Mouse (Mus musculus) midbrain, embryonic 10.5 days (tissue): ENCODE data around the gene Tmem182. TPM values are rescaled to one million over a fixed set of nuclear protein-coding genes. Genes with fewer than 3 reads are reported as not detected.

Experiments
- DNase-seq: peaks from one replicate; pipeline ENCODE4 v3.0.0-alpha.2; 2017; ENCODE audit warnings: low spot score
- H3K27ac ChIP-seq: fragments of 300-500 bp; sonication (generic); replicated peaks from 2 replicates; pipeline ENCODE4 v1.5.1; 2016; ENCODE audit warnings: mild to moderate bottlenecking
- H3K27me3 ChIP-seq: fragments of 300-500 bp; sonication (generic); 2 replicates; pipeline ENCODE4 v1.6.1; 2016; ENCODE audit warnings: low read depth, mild to moderate bottlenecking; ENCODE audit not compliant: poor library complexity, severe bottlenecking
- H3K36me3 ChIP-seq: fragments of 300-500 bp; sonication (generic); 2 replicates; pipeline ENCODE4 v1.6.1; 2016; ENCODE audit warnings: mild to moderate bottlenecking, moderate library complexity
- H3K4me1 ChIP-seq: fragments of 300-500 bp; sonication (generic); 2 replicates; pipeline ENCODE4 v1.6.1; 2016
- H3K4me3 ChIP-seq: fragments of 300-500 bp; sonication (generic); 2 replicates; pipeline ENCODE4 v1.5.1; 2016; ENCODE audit warnings: mild to moderate bottlenecking, moderate library complexity
- H3K9me3 ChIP-seq: fragments of 300-500 bp; sonication (generic); replicated peaks from 2 replicates; pipeline ENCODE4 v1.6.1; 2016; ENCODE audit warnings: mild to moderate bottlenecking
- whole genome bisulfite sequencing: fragments of 180-500 bp; shearing (Covaris S2); methylation state at CpG from one replicate; pipeline ENCODE4 v1.1.7; 2016; 5-methylcytosine and 5-hydroxymethylcytosine counted together
- polyA plus RNA-seq: library from polyadenylated mRNA; unstranded; fragments of >200 nt; fragmentation: Nextera tagmentation; extraction: Ambion mirVana; gene quantifications from 2 replicates; pipeline ENCODE4 v1.2.1, GENCODE M21; 2016

The Tmem182 gene
- polyA plus RNA-seq, 1 experiment from 2014 or later, result not detected

- H3K27ac ChIP-seq, result no peak overlapping the region
- no peak overlapping the region for H3K4me3 ChIP-seq
- no peaks in the 10 kb centered on the region for H3K27me3 ChIP-seq
- no peaks in the 10 kb centered on the region for H3K4me1 ChIP-seq
- H3K36me3 ChIP-seq, result no peaks in the 10 kb centered on the region
- 79% methylated on average over 2 of the region's 2 CpGs for WGBS
- DNase-seq, result no peak
- H3K9me3 ChIP-seq, result no peaks in the 10 kb centered on the region
These were observed 42.0 kb downstream of the Tmem182 start for GRCm38 (mm10) chr1:40847196-40847938.

DNA sequence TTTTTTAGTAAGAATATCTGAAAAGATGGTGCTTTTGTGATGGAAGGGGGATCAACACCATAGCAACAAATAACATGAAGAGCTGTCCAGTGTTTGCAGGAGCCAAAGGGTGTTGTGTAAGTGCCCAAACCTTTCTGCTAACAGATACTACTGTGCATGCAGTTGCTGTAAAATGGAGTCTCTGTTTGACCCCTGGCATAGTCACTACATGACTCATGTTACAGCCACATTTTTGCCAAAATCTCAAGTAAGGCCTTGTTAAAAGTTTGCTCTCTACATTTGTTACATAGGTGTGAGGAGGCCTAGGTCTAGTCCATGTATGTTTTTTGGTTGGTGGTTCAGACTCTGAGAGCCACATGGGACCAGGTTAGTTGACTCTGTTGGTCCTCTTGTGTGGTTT lies 45.9 kb downstream of the Tmem182 start:
- H3K27ac ChIP-seq, result no peak overlapping the region
- H3K9me3 ChIP-seq, result no peaks in the 10 kb centered on the region
- no peak overlapping the region for H3K4me3 ChIP-seq
- H3K36me3 ChIP-seq, result no peaks in the 10 kb centered on the region
- no peak for DNase-seq
- no peaks in the 10 kb centered on the region for H3K27me3 ChIP-seq
- H3K4me1 ChIP-seq, result no peaks in the 10 kb centered on the region

DNA sequence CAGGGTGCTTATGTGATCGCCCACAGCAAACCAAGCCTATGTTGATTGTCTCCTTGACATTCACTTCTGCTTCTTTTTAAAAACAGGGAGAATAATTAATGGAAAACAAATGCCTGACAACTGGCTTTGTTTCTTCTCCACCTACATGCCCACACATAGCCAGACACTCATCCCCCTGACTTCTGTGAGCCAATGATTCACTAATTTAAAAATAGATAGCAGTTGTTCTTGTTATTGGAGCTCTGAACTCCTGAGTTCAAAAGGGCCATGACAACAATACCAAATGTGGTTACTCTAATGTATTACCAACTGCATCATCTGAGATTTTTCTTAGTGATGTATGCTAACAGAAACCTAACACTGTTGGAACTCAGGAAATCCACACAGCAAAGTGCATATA lies 49.9 kb downstream of the Tmem182 start:
- no peak for DNase-seq
- H3K4me1 ChIP-seq, result no peaks in the 10 kb centered on the region
- no peaks in the 10 kb centered on the region for H3K36me3 ChIP-seq
- 82% methylated on average over 1 of the region's 1 CpGs for WGBS
- no peaks in the 10 kb centered on the region for H3K9me3 ChIP-seq
- no peak overlapping the region for H3K27ac ChIP-seq
- no peak overlapping the region for H3K4me3 ChIP-seq
- H3K27me3 ChIP-seq, result no peaks in the 10 kb centered on the region

DNA sequence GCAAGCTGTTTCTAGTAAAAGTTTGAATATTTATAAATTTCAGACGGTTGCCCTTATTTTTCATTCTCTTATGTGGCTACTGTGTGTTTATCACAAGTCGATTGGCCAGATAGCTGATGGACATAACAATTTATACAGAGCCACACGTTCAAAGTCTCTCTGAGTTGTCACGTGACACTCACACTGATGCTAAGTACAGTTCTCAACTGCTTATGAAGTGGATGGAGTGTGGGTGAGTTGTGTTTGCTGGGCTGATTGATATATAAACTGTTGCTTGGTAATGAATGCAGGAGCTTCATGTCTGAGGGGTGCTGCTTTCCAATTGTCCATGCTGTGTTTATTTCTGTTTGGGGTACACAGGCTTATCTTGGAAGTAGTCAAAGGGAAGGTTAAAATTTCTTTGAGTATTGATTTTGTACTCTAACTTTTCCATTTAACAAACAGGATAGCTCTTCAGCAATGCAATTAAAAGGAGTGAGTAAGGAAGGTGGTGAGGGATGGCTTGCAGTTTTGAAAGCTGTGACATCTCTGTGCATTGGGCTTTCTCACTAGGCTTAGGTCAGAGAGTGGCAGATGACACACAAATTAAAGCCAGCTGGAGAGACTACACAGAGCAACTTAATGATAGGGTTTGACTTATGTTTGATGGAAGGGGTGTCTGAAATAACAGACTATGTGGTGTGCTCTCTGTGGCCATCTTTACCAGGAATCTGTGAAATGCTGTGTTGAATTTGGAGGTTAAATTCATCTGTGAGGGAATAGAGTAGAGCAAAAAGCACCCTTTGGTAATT lies 51.6 kb downstream of the Tmem182 start:
- Histone ChIP-seq H3K4me3 (no peak overlapping the region), H3K27me3 (no peaks in the 10 kb centered on the region), H3K36me3 (no peaks in the 10 kb centered on the region), H3K4me1 (no peaks in the 10 kb centered on the region), H3K27ac (no peak overlapping the region), H3K9me3 (no peaks in the 10 kb centered on the region)
- no peak for DNase-seq
- 85% methylated on average over 4 of the region's 4 CpGs for WGBS

- Histone ChIP-seq H3K27ac (no peak overlapping the region), H3K36me3 (no peaks in the 10 kb centered on the region), H3K27me3 (no peaks in the 10 kb centered on the region), H3K4me3 (no peak overlapping the region), H3K9me3 (no peaks in the 10 kb centered on the region), H3K4me1 (no peaks in the 10 kb centered on the region)
- WGBS, result 78% methylated on average over 6 of the region's 6 CpGs
- no peak for DNase-seq
These were observed 59.6 kb downstream of the Tmem182 start for GRCm38 (mm10) chr1:40865043-40865442.

- 0 out of 2 replicates have a peak, but pooled peaks cover 3% of the 10 kb centered on the region for H3K4me1 ChIP-seq
- H3K9me3 ChIP-seq, result no peaks in the 10 kb centered on the region
- no peak overlapping the region for H3K4me3 ChIP-seq
- no peaks in the 10 kb centered on the region for H3K36me3 ChIP-seq
- WGBS, result 85% methylated on average over 3 of the region's 3 CpGs
- H3K27me3 ChIP-seq, result no peaks in the 10 kb centered on the region
- no peak overlapping the region for H3K27ac ChIP-seq
- DNase-seq, result no peak
These were observed 61.7 kb downstream of the Tmem182 start for GRCm38 (mm10) chr1:40867106-40867505.

GRCm38 (mm10) chr1:40867651-40868050 lies 62.2 kb downstream of the Tmem182 start:
- 90% methylated on average over 2 of the region's 2 CpGs for WGBS
- H3K36me3 ChIP-seq, result no peaks in the 10 kb centered on the region
- H3K27me3 ChIP-seq, result no peaks in the 10 kb centered on the region
- DNase-seq, result no peak
- no peak overlapping the region for H3K27ac ChIP-seq
- H3K4me3 ChIP-seq, result no peak overlapping the region
- H3K9me3 ChIP-seq, result no peaks in the 10 kb centered on the region
- 0 out of 2 replicates have a peak, but pooled peaks cover 3% of the 10 kb centered on the region for H3K4me1 ChIP-seq

- WGBS, result 86% methylated on average over 10 of the region's 10 CpGs
- Histone ChIP-seq H3K36me3 (no peaks in the 10 kb centered on the region), H3K27me3 (no peaks in the 10 kb centered on the region), H3K9me3 (no peaks in the 10 kb centered on the region), H3K27ac (no peak overlapping the region), H3K4me1 (peaks cover 9% of the 10 kb centered on the region; the same call in 1 of the 2 replicates), H3K4me3 (no peak overlapping the region)
- DNase-seq, result no peak
These were observed 68.5 kb downstream of the Tmem182 start for GRCm38 (mm10) chr1:40873760-40874455.

DNA sequence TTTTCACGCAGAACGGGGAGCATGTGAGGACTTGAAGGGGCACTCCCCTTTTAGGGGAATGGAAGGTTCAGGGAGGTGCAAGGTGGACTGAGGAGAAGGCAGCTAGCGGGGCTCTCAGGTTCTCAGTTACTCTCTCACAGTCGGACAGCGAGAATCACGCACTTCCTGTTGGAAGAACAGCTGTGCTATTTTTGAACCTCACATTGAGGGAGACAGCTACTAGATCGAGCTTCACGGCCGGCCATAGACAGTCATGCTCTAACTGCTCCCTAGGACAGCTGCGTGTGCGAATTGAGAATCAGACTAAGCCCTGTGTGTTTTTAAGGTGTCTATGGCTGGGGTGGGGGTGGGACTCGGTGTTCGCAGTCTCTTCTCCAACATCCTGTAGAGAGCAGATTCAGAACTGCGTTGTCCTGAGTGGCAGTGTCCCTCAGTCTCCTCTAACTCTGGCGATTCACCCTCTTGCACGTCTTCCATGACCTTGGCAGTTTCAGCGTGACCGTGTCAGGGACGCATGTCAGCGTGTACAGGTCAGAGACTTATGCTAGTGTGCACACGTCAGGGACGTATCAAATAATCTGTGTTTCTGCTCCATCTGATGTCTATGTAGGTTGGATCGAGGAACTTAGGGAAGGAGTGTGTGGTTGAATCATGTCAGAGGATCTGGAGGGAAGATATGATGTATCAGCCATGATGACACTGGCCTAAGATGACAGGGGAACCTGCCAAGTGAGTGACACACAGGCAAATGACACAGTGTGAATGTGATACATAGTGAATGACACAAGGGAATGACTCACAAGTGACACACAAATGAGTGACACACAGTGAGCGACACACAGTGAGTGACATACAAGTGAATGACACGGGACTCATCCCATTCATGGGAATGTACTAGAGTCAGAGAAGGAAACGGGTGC lies 69.3 kb downstream of the Tmem182 start:
- no peaks in the 10 kb centered on the region for H3K36me3 ChIP-seq
- no peak for DNase-seq
- no peaks in the 10 kb centered on the region for H3K9me3 ChIP-seq
- H3K27me3 ChIP-seq, result no peaks in the 10 kb centered on the region
- H3K4me3 ChIP-seq, result no peak overlapping the region
- WGBS, result 90% methylated on average over 26 of the region's 26 CpGs
- H3K4me1 ChIP-seq, result peaks cover 15% of the 10 kb centered on the region
- no peak overlapping the region for H3K27ac ChIP-seq

- WGBS, result 20% methylated on average over 9 of the region's 9 CpGs
- no peaks in the 10 kb centered on the region for H3K36me3 ChIP-seq
These were observed 73.7 kb downstream of the Tmem182 start for GRCm38 (mm10) chr1:40879051-40879450.

DNA sequence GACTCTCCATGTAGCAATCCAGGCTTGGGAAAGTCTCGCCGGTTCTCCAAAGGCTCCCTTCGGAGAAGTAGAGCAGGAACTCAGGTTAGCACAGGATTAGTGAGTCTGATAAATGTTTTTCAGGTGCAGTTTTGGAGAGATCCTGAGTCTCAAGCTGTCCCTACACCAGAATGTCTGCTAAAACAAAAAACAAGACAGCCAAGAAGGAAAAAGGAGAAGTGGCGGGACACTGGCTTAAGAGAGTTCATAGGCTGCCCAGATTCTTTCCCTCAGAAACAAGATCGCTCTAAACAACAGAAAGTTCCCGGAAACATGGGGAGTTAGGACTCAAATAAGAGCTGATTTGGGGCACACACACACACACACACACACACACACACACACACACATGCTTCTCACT lies 74.1 kb downstream of the Tmem182 start:
- Histone ChIP-seq H3K4me3 (no peak overlapping the region), H3K36me3 (no peaks in the 10 kb centered on the region), H3K4me1 (peaks cover 24% of the 10 kb centered on the region), H3K27me3 (no peaks in the 10 kb centered on the region), H3K27ac (peak overlapping the region; percentile 33), H3K9me3 (no peaks in the 10 kb centered on the region)
- WGBS, result 78% methylated on average over 6 of the region's 6 CpGs
- no peak for DNase-seq

More at GRCm38 (mm10) chr1:40879051-40879450, 73.7 kb downstream of the Tmem182 start:
- H3K27ac ChIP-seq, result 0 out of 2 replicates have a peak overlapping the region, but pooled peaks have one; percentile 33
- no peaks in the 10 kb centered on the region for H3K9me3 ChIP-seq
- H3K4me1 ChIP-seq, result peaks cover 24% of the 10 kb centered on the region
- H3K4me3 ChIP-seq, result no peak overlapping the region
- peak; percentile 71 for DNase-seq
- H3K27me3 ChIP-seq, result no peaks in the 10 kb centered on the region

GRCm38 (mm10) chr1:40880527-40880926 lies 75.1 kb downstream of the Tmem182 start:
- no peak overlapping the region for H3K4me3 ChIP-seq
- no peak for DNase-seq
- H3K27ac ChIP-seq, result peak overlapping the region; percentile 61

More at GRCm38 (mm10) chr1:40880527-40880926, 75.1 kb downstream of the Tmem182 start:
- Histone ChIP-seq H3K36me3 (no peaks in the 10 kb centered on the region), H3K9me3 (no peaks in the 10 kb centered on the region), H3K4me1 (peaks cover 24% of the 10 kb centered on the region), H3K27me3 (no peaks in the 10 kb centered on the region)
- WGBS, result 36% methylated on average over 2 of the region's 2 CpGs
